Mouse (Mus musculus) fibroblast of lung, adult 2 months (primary cell): ENCODE data around the gene Cort.
"Not testable (repeated sequence)": the region's sequence is repeated elsewhere in the genome, so short reads cannot be mapped to it uniquely, and the experiment has no call there.

Source experiments
- DNase-seq: peaks from one replicate; pipeline ENCODE4 v3.0.0-alpha.2; 2011; ENCODE audit warnings: low read depth

Gene Cort

DNA sequence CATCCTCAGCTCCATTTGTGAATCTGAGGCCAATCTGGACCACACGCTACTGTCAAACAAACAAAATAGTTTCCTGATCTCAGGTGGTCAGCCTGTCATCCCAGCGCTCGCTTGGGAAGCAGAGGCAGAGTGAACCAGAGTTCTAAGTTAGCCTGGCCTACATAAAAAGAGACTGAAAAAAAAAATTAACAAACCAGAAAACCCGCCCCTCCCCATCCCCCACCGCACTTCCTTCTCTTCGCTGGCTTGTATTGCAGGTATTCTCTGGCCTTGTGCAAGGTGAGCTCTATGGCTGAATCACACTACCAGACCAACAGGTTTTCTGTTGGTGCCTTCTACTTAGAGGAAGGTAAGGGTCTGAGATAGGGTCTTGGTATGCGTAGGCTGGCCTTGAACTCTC lies 21.0 kb upstream of the Cort start:
- DNase-seq = no peak

DNA sequence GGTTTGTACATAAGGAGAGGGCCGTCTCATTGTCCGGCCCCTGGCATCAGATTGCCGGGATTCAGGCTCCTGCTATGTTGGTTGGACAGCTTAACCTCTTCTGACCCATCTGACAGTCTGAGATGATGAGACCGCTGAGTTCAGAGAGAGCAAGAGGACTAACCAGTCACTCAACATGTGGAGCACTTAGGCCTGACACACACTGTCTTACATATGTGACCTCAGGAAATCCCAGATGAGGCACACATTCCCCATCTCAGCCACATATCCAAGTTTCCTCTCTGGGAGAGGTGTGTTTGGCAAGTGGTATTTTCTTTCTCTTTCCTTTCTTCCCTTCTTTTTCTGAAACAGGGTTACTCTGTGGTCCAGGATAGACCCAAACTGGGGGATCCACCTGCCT lies 18.6 kb upstream of the Cort start:
- no peak for DNase-seq

DNA sequence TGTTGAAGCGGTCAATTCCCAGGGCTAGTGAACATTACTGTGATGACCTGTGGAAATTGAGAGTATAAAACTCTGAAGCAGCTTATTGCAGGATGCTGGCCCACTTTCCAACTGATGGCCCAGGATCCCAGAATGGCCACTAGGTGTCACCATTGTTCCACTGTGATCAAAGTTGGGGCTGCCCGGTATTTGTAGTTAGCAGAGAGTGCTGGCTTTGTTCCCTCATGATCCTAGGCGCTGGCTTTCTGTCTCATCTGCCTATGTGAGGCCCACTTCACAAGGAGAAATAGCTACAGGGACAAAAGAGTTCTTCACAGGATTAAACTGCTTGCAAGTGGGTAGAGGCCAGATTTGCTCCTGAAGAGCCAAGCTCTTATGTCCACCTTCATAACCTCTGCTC lies 17.9 kb upstream of the Cort start:
- DNase-seq = peak; percentile 57

- DNase-seq = no peak
Observed at GRCm38 (mm10) chr4:149143594-149143993, 17.0 kb upstream of the Cort start.

GRCm38 (mm10) chr4:149138515-149138914 lies 12.0 kb upstream of the Cort start:
- DNase-seq = no peak

- peak; percentile 53 for DNase-seq
Observed at GRCm38 (mm10) chr4:149136982-149137770, 10.6 kb upstream of the Cort start, which contains the start of gene Cenps. Gene Cenps, minus strand, starts transcription at chr4:149137629.

GRCm38 (mm10) chr4:149136116-149136850 lies 9.7 kb upstream of the Cort start:
- DNase-seq = no peak

DNA sequence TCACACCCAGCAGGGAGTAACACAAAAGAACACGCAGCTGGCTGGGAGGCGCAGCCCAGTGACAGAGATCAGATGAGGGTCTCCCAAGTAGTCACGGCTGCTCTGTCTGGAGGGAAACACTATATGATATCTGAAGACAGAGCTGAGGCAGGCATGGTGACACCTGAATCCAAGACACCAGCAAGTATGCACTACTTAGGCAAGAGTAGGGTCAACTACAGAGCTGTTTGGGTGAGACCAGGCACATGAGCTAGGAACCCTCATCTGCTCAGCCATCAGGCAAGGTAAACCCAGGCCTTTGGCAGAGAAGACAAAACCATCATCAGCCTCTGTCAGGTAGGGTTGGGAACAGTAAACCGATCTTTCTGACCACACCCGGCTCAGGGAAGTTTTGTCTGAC lies 6.8 kb upstream of the Cort start:
- no peak for DNase-seq

DNA sequence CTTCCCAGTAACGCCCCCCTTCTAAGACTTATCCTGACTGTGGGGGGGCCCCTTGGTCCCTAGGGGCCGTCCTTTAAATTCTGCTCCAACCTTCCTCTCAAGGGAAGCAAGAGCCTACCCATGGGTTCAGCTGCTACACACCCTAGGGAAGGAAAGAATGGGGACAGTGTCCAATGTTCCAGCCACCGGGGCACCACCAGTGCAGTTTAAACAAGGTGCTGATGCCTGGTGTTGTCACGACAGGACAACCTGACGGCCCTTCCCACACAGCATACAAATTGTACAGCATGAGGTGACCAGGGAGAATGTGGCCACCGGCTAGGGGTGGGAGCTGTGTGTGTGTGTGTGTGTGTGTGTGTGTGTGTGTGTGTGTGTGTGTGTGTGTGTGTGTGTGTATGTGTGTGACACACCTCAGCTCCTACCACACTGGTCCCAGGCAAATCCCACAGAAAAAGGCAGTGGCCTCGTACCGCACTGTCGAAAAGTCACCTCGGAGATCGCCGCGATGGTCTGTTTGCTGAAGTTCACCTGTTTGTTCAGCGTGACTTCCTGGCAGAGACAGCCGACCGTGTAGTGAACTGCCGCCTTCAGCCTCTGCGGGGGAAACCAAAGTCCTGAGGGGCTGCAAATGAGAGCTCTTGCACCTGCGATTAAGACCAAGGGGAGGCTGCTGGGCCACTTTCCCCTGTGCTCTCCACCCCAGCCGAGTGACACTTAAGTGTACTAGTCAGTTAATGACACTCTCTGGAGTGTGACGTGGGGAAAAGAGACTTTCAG lies 5.4 kb upstream of the Cort start:
- DNase-seq = no peak

DNA sequence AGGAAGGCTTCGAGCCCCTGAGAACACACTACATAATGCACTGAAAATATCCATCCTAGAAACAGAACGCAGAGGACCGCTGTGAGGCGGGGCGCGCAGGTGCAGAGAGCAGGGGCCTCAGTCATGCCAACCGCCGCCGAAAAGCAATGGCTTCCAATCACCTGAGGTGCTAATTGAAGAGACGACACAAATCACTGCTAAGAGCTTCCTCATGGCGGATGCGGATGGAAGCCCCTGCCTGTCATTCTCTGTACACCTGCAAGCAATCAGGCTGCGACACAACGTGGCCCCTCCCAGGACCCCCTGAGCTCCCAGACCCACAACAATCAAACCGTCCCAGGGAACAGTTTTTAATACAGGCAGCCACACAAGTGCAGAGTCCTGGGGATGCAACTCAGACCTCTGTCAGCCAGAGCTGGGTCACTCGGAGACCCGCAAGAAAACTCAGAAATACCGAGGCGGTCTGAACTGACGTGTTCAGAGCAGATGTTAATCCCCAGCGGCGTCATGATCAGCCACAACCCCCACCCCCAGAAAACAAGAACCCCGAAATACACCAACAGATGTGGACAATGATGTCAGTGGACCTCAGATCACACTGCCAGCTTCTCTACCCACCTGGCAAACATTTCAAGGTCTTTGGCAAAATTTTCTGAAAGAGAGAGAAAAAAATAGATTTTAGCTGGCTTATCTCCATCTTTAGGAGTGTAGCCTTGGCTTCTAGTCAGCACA lies 4.6 kb upstream of the Cort start:
- DNase-seq = no peak

- DNase-seq = no peak
Observed at GRCm38 (mm10) chr4:149128467-149128866, 1.9 kb upstream of the Cort start.

DNA sequence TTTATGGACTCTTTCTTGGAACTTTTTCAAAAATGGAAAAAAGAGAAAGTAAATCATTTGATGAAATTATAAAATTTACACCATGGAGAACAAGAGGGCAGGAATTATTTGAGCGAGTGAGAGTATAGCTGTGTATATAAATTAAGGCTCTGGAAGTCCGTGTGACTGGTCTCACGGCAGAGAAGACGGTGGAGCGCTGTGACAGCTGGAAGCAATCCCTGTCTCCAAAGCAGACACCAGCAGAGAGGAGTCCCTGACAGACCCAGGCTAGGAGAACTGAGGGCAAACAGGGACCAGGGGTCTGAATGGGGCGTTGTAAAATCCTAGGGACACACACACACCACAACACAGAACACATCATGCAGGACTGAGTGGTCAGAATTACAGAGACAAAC lies 451 bp downstream of the Cort start:
- DNase-seq = no peak

DNA sequence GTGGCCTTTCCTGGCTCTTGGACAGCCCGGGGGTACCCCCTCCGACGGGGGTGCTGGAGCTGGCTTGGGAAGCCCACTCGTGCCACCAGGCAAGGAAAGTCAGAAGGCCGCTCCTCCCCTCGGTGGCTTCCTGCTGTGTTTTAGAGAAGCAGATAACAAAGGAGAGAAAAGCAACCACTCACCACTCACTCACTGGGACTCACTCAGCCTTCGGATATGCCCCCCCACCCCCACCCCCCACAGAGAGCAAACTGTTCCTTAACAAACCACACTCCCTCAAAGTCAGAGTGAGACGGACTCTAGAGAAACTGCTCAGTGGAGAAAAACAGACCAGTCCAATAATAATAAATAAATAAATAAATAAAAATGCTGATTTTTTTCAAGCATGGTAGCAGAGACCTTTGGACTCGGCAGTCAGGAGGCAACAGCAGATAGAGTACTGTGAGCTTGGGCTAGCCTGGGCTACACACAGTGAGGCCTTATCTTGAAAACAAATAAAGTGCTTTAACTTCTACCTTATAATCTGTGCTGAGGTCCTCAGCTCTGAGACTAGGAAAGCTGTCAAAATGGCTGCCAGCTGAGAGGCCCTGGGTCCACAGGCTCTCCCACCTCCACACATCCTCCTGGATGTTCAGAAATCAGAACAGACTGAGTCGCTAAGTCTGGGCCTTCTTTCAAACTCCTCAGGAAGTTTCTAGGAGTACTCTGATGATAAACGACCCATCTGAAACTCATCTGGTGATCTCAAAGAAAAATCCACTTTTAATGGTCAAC lies 1.0 kb downstream of the Cort start:
- no peak for DNase-seq

DNA sequence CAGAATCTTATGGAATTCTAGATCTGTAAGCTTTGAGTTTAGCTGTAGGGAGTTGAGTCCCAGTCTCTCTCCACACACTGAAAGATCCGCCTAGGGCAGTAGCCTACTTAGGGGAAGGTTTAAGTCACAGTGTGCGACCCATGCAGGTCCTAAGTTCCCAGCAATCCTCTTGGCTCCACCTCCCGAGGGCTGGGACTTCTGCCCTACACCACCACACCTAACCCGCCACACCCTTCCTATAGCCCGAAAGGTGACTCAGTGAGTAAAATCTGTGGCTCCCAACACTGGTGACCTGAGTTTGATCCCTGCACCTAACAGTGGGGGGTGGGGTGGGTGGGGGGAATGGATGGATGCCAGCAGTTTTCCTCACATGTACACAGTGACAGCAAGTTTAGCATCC lies 3.1 kb downstream of the Cort start:
- DNase-seq = no peak

DNA sequence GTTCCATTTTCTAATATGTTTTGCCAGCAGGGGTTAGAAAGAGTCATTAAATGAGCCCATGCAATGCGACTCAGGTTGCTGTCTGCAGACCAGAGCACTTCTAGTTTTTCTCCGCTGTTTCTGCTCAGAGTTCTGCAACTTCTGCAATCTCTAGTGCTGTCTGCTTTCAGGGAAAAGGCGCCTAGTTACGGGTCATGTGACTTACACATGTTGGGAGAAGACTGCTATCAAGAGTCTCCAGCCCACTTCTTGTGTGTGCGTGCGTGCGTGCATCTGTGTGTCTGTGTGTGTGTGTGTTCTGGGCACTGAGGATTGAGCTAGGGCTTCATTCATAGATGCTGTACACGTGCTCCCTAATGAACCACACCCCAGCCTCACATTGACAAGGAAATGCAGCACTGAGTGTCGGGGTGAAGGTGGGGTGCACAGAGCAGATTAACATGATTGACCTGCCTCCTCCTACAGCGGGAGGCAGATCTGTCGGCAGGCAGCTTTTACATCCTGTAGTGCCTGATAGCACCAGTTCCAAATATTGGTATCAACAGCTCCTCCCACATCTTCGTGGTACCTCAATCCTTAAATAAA lies 6.5 kb downstream of the Cort start:
- not testable (repeated sequence) for DNase-seq

DNA sequence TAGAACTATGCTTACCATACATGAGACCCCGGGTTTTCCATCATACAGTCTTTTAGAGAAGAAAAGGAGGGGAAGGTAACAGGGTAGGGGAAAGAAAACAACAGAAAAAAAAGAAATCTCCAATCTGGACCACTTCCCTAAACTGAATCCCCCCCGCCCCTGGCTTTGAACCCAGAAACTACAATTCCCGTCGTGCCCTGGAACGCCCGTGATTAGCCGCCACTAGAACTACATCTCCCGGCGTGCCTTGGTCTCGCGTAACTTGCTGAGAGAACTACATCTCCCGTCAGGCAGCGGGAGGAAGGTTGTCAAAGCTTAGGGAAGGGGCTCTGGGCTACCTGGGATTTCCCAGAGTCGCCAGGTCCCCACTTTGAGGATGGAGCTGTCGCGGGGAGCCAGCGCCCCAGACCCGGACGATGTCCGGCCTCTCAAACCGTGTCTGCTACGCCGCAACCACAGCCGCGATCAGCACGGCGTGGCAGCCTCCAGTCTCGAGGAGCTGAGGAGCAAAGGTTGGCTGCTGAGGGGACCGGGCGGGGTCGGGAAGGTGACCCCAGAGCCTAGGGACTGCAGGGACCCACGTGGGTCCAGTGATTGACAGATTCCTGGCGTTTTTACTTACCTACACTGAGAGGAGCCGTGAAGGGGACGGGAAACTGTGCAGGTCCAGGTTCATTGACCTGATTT lies 22.5 kb downstream of the Cort start, which contains the start of gene Dffa:
Dffa (plus strand) TSS at position 272 of the 687 bp plus-strand sequence.
- DNase-seq = peak; percentile 70

GRCm38 (mm10) chr4:149101456-149101855 lies 25.1 kb downstream of the Cort start:
- peak; percentile 31 for DNase-seq

- DNase-seq = not testable (repeated sequence)
Observed at GRCm38 (mm10) chr4:149100449-149100848, 26.1 kb downstream of the Cort start.

DNA sequence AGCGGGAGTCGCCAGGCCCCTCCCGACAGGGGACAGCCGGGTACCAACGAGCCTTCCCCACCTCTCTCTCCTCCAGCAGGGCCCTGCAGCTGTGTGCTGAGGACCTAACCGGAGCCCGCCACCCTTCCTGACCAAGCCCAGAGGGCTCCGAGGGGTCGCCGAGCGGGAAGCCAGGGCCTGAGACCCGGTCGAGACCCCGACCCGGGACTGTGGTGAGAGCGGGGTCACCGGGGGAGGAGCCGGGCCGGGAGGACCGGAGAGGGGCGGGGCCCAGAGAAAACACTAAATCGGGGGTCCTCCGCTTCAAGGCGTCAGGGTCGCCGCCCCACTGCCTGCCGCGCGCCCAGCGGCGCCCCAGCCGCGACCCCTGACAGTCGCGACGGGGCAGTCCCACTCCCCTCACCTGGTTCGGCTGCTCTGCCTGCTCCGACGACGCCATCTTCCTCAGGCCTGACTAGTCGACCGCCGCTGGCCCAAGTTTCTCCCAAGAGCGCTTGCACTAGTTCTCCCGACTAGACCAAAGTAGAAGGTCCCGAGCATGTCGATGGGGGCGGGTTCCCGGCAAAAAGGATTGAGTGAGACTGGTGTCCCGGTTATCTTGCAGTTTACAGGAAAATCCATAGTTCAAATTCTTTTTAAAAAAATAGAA lies 27.1 kb downstream of the Cort start, which contains the start of gene Pex14:
Pex14 (minus strand) TSS at position 508 of the 649 bp plus-strand sequence.
- DNase-seq = peak; percentile 63
